ENCODE assay signal across 16 mouse cellular contexts in genomic region chr10:128591436-128591835, GRCm38 (mm10).
"Had no signal": no experiment of that assay in that cellular context is flagged by ENCODE, and none has a peak within 500 bp of the region (broad histone marks: within the 10 kb centered on the region; RNA-seq: fewer than 3 reads in every experiment).

No protein-coding gene starts in this region.

- DNase-seq: retina, postnatal 1 day; right cerebral cortex, adult 18-20 months; right cerebral cortex, postnatal 14 days; right cerebral cortex, postnatal 25 days; right cerebral cortex, postnatal 4 days; spleen, adult 18-20 months; thymus, adult 18-20 months; thymus, adult 2 months; thymus, postnatal 14 days; thymus, postnatal 25 days; thymus, postnatal 36 days; thymus, postnatal 4 days had no signal

- H3K4me3 ChIP-seq: neural tube, embryonic 13.5 days; stomach, embryonic 15.5 days had no signal

- H3K36me3 ChIP-seq: neural tube, embryonic 13.5 days; neural tube, embryonic 15.5 days; stomach, embryonic 15.5 days had no signal

- H3K4me2 ChIP-seq: neural tube, embryonic 15.5 days had no signal

- H3K9me3 ChIP-seq: neural tube, embryonic 13.5 days; neural tube, embryonic 15.5 days; stomach, embryonic 15.5 days had no signal

- H3K9ac ChIP-seq: neural tube, embryonic 13.5 days; neural tube, embryonic 15.5 days; stomach, embryonic 15.5 days had no signal

- H3K27ac ChIP-seq: neural tube, embryonic 13.5 days; neural tube, embryonic 15.5 days; stomach, postnatal 0 days had no signal
